Mouse (Mus musculus) embryonic fibroblast, embryonic 13.5 days (primary cell): Measurements from ENCODE around the gene Trpc1.
A peak's percentile ranks its signal among the peaks of the same experiment; 100 is the strongest.

Source experiments
- CTCF ChIP-seq: IDR thresholded peaks from 2 replicates; pipeline ENCODE4 v1.5.1; 2011; ENCODE audit warnings: mild to moderate bottlenecking, control low read depth, low read length, moderate library complexity, borderline replicate concordance; ENCODE audit not compliant: insufficient read depth
- POLR2A ChIP-seq: IDR thresholded peaks from 2 replicates; pipeline ENCODE4 v1.6.1; 2011; ENCODE audit warnings: low read depth, mild to moderate bottlenecking, control low read depth, low read length, moderate library complexity

DNA sequence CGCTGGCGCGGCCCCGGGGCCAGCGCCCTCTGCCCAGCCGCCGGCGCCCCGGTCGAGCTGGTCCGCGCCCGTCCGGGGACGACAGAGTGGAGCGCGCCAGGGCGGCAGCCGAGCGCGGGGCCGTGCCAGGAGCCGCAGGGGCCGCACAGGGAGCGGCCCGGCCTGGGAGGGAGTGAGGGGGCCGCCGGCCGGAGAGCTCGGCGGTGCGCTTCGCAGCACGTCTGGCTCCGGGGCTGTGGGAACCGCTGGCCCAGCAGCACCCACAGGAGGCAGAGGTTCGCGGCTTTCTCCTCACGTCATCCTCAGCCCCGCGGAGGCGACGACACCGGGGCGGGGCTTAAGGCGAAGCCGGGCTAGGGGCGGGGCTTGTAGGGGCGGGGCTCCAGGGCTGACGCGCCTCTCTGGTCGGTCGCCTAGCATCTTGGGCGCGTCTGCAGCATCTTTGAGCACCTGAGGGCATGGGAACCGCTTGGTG is at the start of gene Trpc1:
- no peak for TF ChIP-seq CTCF
- TF ChIP-seq POLR2A = peak; percentile 84
